Mouse (Mus musculus) left cerebral cortex, postnatal 4 days (tissue): ENCODE results near the gene Swsap1. TPM values are rescaled to one million over a fixed set of nuclear protein-coding genes. Genes with fewer than 3 reads are reported as not detected.

Experiments used
- DNase-seq: peaks from one replicate; pipeline ENCODE4 v3.0.0-alpha.2; 2022
- intact Hi-C: fragments of 180-260 bp; cut with DNase I; formaldehyde crosslinking; loops from one replicate; pipeline ENCODE4 v1.15.1; 2025
- total RNA-seq, 2 experiments: library from RNA; stranded (reverse); gene quantifications; 2 replicates each; pipeline ENCODE4 v1.2.3; 2021

The Swsap1 gene
- total RNA-seq, 2 experiments from 2014 or later, result 11.8 to 12.6 TPM

- DNase-seq, result no peak
- intact Hi-C loops, result no loop called here
Measured at GRCm38 (mm10) chr9:21935466-21936131, 20.0 kb upstream of the Swsap1 start.

- peak; percentile 99 for DNase-seq
- intact Hi-C loops, result no loop called here
Measured at GRCm38 (mm10) chr9:21936692-21937570, 18.6 kb upstream of the Swsap1 start, which contains the start of gene Plppr2. Plppr2 (plus strand) TSS chr9:21937033.

- no peak for DNase-seq
- intact Hi-C loops, result no loop called here
Measured at GRCm38 (mm10) chr9:21937711-21938175, 17.8 kb upstream of the Swsap1 start.

- intact Hi-C loops, result no loop called here
Measured at GRCm38 (mm10) chr9:21938234-21938855, 17.2 kb upstream of the Swsap1 start.

GRCm38 (mm10) chr9:21943046-21943445, 12.5 kb upstream of the Swsap1 start:
- DNase-seq, result no peak
- intact Hi-C loops, result no loop called here

More at GRCm38 (mm10) chr9:21938234-21938855, 17.2 kb upstream of the Swsap1 start:
- DNase-seq, result peak; percentile 47

GRCm38 (mm10) chr9:21943638-21944037, 11.9 kb upstream of the Swsap1 start:
- no peak for DNase-seq
- intact Hi-C loops, result no loop called here

- intact Hi-C loops, result no loop called here
- DNase-seq, result peak; percentile 28
Measured at GRCm38 (mm10) chr9:21944267-21944666, 11.3 kb upstream of the Swsap1 start.

- intact Hi-C loops, result no loop called here
Measured at GRCm38 (mm10) chr9:21947540-21948130, 7.9 kb upstream of the Swsap1 start.

GRCm38 (mm10) chr9:21948146-21948545, 7.4 kb upstream of the Swsap1 start:
- no peak for DNase-seq
- intact Hi-C loops, result no loop called here

More at GRCm38 (mm10) chr9:21947540-21948130, 7.9 kb upstream of the Swsap1 start:
- DNase-seq, result peak; percentile 21

GRCm38 (mm10) chr9:21948790-21949189, 6.8 kb upstream of the Swsap1 start:
- intact Hi-C loops, result no loop called here
- no peak for DNase-seq

GRCm38 (mm10) chr9:21950322-21950721, 5.2 kb upstream of the Swsap1 start:
- DNase-seq, result peak; percentile 25
- intact Hi-C loops, result no loop called here

- intact Hi-C loops, result no loop called here
- DNase-seq, result no peak
Measured at GRCm38 (mm10) chr9:21951977-21952376, 3.6 kb upstream of the Swsap1 start.

GRCm38 (mm10) chr9:21953600-21953999, 2.0 kb upstream of the Swsap1 start:
- intact Hi-C loops, result no loop called here
- DNase-seq, result no peak

- no peak for DNase-seq
- intact Hi-C loops, result no loop called here
Measured at GRCm38 (mm10) chr9:21954635-21955034, 920 bp upstream of the Swsap1 start.

- DNase-seq, result no peak
- intact Hi-C loops, result no loop called here
Measured at GRCm38 (mm10) chr9:21955225-21955569, 358 bp upstream of the Swsap1 start.

- intact Hi-C loops, result no loop called here
- DNase-seq, result no peak
Measured at GRCm38 (mm10) chr9:21958372-21958771, 2.8 kb downstream of the Swsap1 start.

- intact Hi-C loops, result no loop called here
- DNase-seq, result no peak
Measured at GRCm38 (mm10) chr9:21959244-21959643, 3.7 kb downstream of the Swsap1 start.

- intact Hi-C loops, result no loop called here
Measured at GRCm38 (mm10) chr9:21960135-21960534, 4.6 kb downstream of the Swsap1 start.

GRCm38 (mm10) chr9:21960558-21961208, 5.1 kb downstream of the Swsap1 start:
- no peak for DNase-seq
- intact Hi-C loops, result no loop called here

More at GRCm38 (mm10) chr9:21960135-21960534, 4.6 kb downstream of the Swsap1 start:
- DNase-seq, result no peak

GRCm38 (mm10) chr9:21961366-21961980, 5.9 kb downstream of the Swsap1 start:
- intact Hi-C loops, result no loop called here
- DNase-seq, result no peak
